Mouse (Mus musculus) midbrain, embryonic 15.5 days (tissue): ENCODE results near the gene Gli2. TPM values are rescaled to one million over a fixed set of nuclear protein-coding genes. Genes with fewer than 3 reads are reported as not detected.

ENCODE experiments used
- ATAC-seq: fragments of 200-750 bp; cut with Nextera tagmentation; replicated peaks from 2 replicates; pipeline ENCODE4 v1.8.0; 2017; ENCODE audit warnings: moderate TSS enrichment
- H3K27ac ChIP-seq: fragments of 300-500 bp; sonication (generic); 2 replicates; pipeline ENCODE4 v1.5.1; 2015; ENCODE audit warnings: mild to moderate bottlenecking, inconsistent platforms
- H3K27me3 ChIP-seq: fragments of 300-500 bp; sonication (generic); replicated peaks from 2 replicates; pipeline ENCODE4 v1.6.1; 2015; ENCODE audit warnings: inconsistent platforms
- H3K36me3 ChIP-seq: fragments of 300-500 bp; sonication (generic); replicated peaks from 2 replicates; pipeline ENCODE4 v1.6.1; 2015; ENCODE audit warnings: inconsistent platforms
- H3K4me1 ChIP-seq: fragments of 300-500 bp; sonication (generic); 2 replicates; pipeline ENCODE4 v1.6.1; 2015; ENCODE audit warnings: inconsistent platforms
- H3K4me2 ChIP-seq: fragments of 300-500 bp; sonication (generic); 2 replicates; pipeline ENCODE4 v1.6.1; 2015; ENCODE audit warnings: inconsistent platforms, mild to moderate bottlenecking, moderate library complexity
- H3K4me3 ChIP-seq: fragments of 300-500 bp; sonication (generic); 2 replicates; pipeline ENCODE4 v1.5.1; 2015; ENCODE audit warnings: mild to moderate bottlenecking, inconsistent platforms
- H3K9ac ChIP-seq: fragments of 300-500 bp; sonication (generic); 2 replicates; pipeline ENCODE4 v1.6.1; 2015; ENCODE audit warnings: mild to moderate bottlenecking, inconsistent platforms
- H3K9me3 ChIP-seq: fragments of 300-500 bp; sonication (generic); 2 replicates; pipeline ENCODE4 v1.6.1; 2016; ENCODE audit warnings: inconsistent platforms
- WGBS: fragments of 180-500 bp; shearing (Covaris S2); methylation state at CpG from one replicate; pipeline ENCODE4 v1.1.7; 2015; ENCODE audit warnings: mixed read lengths; 5-methylcytosine and 5-hydroxymethylcytosine counted together
- polyA plus RNA-seq: library from polyadenylated mRNA; unstranded; fragments of >200 nt; fragmentation: Nextera tagmentation; extraction: Ambion mirVana; gene quantifications from 2 replicates; pipeline ENCODE4 v1.2.1, GENCODE M21; 2015

The Gli2 gene
- polyA plus RNA-seq, 1 experiment from 2014 or later, result 1.6 TPM

DNA sequence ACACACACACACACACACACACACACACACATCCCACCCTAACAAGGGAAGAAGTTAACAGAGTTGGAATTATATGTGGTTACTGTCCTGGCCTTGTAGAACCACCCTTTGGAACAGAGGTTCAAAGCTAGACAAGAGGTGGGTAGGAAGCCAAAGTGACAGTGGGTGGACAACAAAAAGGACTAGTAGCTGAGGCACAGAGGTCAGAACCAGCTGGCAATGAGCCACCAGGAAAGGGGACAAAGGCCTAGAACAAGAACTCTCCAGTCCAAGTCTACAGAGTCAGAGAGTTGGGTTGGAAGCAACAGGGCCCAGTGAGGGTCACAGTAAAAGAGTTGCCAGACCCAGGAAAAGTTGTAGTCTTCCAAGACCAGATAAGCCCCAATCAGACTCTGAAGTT lies 34.4 kb downstream of the Gli2 start:
- H3K9me3 ChIP-seq, result no peaks in the 10 kb centered on the region
- H3K36me3 ChIP-seq, result no peaks in the 10 kb centered on the region
- no peak for ATAC-seq
- H3K4me3 ChIP-seq, result no peak overlapping the region
- H3K27ac ChIP-seq, result no peak overlapping the region
- no peak overlapping the region for H3K9ac ChIP-seq
- H3K4me2 ChIP-seq, result no peak overlapping the region
- H3K4me1 ChIP-seq, result no peaks in the 10 kb centered on the region
- no peaks in the 10 kb centered on the region for H3K27me3 ChIP-seq

DNA sequence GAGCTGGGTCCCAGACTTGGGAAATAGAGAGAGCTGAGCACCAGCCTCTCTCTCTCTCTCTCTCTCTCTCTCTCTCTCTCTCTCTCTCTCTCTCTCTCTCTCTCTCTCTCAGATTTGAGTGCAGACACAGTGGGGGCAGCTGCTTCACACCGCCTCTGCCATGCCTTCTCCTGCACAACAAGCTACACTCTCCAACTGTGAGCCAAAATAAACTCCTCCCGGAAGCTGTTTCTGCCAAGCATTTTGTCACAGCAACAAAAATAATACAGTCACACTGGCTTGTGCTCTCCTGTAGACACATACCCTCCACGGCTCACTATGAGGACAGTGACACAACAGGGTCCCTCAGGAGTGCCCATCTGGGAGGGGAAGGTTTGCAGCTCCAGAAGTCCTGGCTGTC lies 36.6 kb downstream of the Gli2 start:
- Histone ChIP-seq H3K4me1 (no peaks in the 10 kb centered on the region), H3K4me2 (no peak overlapping the region), H3K9ac (no peak overlapping the region), H3K9me3 (no peaks in the 10 kb centered on the region), H3K36me3 (no peaks in the 10 kb centered on the region), H3K27ac (no peak overlapping the region), H3K27me3 (no peaks in the 10 kb centered on the region), H3K4me3 (no peak overlapping the region)
- 77% methylated on average over 3 of the region's 3 CpGs for WGBS
- no peak for ATAC-seq

DNA sequence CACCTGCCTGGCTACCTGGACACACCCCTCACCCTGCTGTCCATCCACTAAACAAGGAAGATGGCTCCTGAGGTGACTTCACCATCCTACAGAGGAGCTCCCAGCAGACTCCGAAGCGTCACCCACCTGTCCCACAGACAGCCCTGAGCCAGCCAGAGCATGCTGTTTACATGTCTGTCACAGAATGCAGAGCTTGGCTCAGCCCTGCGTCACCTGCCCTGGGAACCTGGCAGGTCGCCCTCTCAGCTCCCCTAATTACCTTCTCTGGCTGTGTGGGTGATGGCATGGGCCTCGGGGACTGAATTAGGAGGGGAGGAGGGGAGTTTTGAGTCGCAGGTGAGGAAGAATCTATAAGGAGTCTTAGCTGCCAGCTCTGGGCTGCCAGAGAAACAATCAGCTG lies 38.3 kb downstream of the Gli2 start:
- no peaks in the 10 kb centered on the region for H3K4me1 ChIP-seq
- no peaks in the 10 kb centered on the region for H3K9me3 ChIP-seq
- H3K27ac ChIP-seq, result no peak overlapping the region
- H3K4me3 ChIP-seq, result no peak overlapping the region
- H3K27me3 ChIP-seq, result no peaks in the 10 kb centered on the region
- WGBS, result 86% methylated on average over 6 of the region's 6 CpGs
- no peak overlapping the region for H3K4me2 ChIP-seq
- no peak for ATAC-seq
- no peaks in the 10 kb centered on the region for H3K36me3 ChIP-seq
- no peak overlapping the region for H3K9ac ChIP-seq

DNA sequence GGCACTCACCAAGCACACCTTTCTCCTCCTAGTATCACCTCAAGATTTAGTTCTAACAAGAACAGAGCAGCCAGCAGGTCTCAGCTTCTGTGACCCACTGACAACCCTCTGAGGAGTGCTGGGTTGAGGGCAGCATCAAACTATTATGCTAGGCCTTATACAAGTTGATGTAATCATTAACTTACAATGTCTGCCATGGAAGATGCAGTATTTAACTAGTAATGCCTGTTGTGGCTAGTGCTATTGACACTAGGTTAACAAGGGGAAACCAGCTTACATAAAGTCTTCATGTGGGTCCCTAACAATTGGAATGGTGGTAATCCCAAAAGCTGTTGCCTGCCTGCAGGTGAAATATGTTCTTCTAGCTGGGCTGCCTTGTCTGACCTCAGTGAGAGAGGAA lies 44.5 kb downstream of the Gli2 start:
- Histone ChIP-seq H3K36me3 (no peaks in the 10 kb centered on the region), H3K4me3 (no peak overlapping the region), H3K27me3 (no peaks in the 10 kb centered on the region), H3K9me3 (no peaks in the 10 kb centered on the region), H3K27ac (no peak overlapping the region), H3K9ac (no peak overlapping the region), H3K4me2 (no peak overlapping the region), H3K4me1 (peaks cover 9% of the 10 kb centered on the region)
- ATAC-seq, result no peak

DNA sequence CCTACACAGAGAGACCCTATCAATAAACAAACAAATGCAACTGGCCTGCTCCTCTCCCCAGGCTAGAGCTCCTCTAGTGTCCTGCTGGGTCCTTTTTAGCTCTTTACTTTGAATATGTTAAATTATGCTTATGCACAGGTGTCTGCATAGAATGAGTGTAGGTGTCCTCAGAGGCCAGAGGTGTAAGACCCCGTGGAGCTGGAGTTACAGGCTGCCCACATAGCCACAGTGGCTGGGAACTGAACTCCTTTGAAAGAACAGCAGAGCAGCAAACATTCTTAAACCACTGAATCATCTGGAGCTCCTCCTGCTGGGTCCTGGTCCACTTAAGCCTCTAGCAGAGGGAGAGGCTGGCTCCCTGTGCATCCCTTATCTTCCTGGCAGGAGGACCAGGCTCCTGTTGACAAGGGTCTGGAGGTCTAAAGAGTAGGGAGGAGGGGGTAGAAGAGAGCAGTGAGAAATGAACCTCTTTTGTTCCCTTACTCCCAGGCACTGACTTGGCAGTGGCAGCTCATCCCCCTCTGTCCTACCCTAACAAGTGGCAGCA lies 49.5 kb downstream of the Gli2 start:
- H3K27ac ChIP-seq, result no peak overlapping the region
- H3K4me2 ChIP-seq, result no peak overlapping the region
- no peaks in the 10 kb centered on the region for H3K36me3 ChIP-seq
- peaks cover 10% of the 10 kb centered on the region for H3K4me1 ChIP-seq
- H3K9me3 ChIP-seq, result no peaks in the 10 kb centered on the region
- WGBS, result 56% methylated on average over 1 of the region's 1 CpGs
- no peak for ATAC-seq
- no peak overlapping the region for H3K4me3 ChIP-seq
- no peak overlapping the region for H3K9ac ChIP-seq
- H3K27me3 ChIP-seq, result no peaks in the 10 kb centered on the region

DNA sequence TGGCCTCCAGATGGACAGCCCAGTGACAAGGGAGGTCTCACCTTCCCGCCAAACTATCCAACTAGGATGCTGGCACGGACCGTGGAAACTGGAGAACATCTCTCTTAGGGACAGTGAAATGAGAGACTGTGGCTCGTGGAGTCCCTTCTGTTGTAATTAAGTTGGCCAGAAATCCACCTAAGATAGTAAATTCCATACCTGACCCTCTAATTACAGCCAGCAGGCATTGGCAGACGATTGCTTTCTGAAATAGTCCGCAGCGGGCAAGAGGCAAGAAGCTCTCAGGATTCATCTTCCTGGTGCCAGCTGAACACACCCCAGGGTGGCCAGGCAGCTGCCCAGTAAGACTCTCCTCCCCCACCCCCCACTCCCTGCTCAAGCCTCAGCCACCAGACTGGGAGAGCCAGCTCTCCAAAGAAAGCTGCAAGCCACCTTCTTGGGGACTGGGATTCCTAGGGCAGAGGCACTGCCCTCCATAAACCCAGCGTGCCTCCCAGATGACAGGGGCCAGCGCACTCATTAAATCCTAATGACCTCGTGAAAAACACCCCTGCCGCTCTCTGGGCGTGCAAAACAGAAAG lies 51.9 kb downstream of the Gli2 start:
- no peaks in the 10 kb centered on the region for H3K27me3 ChIP-seq
- no peak overlapping the region for H3K9ac ChIP-seq
- 39% methylated on average over 12 of the region's 12 CpGs for WGBS
- no peak overlapping the region for H3K4me3 ChIP-seq
- H3K36me3 ChIP-seq, result no peaks in the 10 kb centered on the region
- no peak for ATAC-seq
- no peak overlapping the region for H3K4me2 ChIP-seq
- H3K9me3 ChIP-seq, result no peaks in the 10 kb centered on the region
- H3K27ac ChIP-seq, result no peak overlapping the region
- peaks cover 10% of the 10 kb centered on the region for H3K4me1 ChIP-seq

DNA sequence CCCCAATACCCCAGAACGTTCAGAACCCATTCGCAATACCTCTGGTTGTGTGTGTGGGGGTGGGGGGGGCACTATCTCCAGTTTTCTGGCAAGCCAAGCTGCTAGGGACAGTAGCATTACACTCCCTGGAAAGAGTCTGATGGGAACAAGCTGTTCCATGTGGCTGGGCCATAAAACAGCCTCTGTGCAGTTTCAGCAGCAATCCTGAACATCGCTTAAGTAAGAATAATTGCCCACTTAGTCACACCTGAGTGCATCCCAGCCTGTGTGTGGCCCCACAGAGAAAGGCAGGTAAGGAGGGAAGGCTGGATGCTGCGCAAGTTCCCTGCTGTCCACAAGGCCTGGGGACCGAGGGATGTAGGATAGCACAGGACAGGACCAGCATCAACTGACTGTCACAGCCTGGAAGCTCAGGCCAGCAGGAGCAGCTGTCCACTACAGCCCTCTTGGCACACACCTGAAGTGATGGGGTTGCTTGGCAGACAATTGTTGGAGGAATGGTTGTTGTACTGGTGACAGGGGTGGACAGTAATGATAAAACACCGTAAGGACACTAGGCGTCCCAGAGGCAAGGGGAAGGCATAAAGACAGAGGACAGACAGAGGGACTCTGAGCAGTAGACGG lies 58.8 kb downstream of the Gli2 start:
- 93% methylated on average over 8 of the region's 8 CpGs for WGBS

DNA sequence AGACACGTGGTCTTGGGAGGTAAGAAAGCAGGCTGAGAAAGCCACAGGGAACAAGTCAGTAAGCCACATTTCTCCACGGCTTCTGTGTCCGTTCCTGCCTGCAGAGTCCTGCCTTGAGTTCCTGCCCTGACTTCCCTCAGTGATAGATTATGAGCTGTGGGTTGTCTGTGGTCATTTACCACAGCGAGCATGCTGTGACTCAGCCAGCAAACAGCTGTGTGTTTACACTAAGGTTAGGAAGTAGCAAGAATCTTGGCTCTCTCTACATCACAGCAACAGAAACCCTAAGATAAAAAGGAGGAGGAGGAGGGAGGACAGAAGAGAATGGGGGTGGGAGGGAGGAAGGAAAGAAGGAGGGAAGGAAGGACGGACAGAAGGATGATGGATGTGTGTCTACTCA lies 59.6 kb downstream of the Gli2 start:
- ATAC-seq, result no peak
- Histone ChIP-seq H3K4me3 (no peak overlapping the region), H3K4me2 (no peak overlapping the region), H3K27ac (no peak overlapping the region), H3K27me3 (no peaks in the 10 kb centered on the region), H3K36me3 (no peaks in the 10 kb centered on the region), H3K9ac (no peak overlapping the region), H3K9me3 (no peaks in the 10 kb centered on the region), H3K4me1 (no peaks in the 10 kb centered on the region)
- 87% methylated on average over 5 of the region's 5 CpGs for WGBS

More for the DNA sequence above, 58.8 kb downstream of the Gli2 start:
- no peak for ATAC-seq
- Histone ChIP-seq H3K9me3 (no peaks in the 10 kb centered on the region), H3K4me3 (no peak overlapping the region), H3K27me3 (no peaks in the 10 kb centered on the region), H3K4me1 (no peaks in the 10 kb centered on the region), H3K27ac (no peak overlapping the region), H3K9ac (no peak overlapping the region), H3K36me3 (no peaks in the 10 kb centered on the region), H3K4me2 (no peak overlapping the region)

DNA sequence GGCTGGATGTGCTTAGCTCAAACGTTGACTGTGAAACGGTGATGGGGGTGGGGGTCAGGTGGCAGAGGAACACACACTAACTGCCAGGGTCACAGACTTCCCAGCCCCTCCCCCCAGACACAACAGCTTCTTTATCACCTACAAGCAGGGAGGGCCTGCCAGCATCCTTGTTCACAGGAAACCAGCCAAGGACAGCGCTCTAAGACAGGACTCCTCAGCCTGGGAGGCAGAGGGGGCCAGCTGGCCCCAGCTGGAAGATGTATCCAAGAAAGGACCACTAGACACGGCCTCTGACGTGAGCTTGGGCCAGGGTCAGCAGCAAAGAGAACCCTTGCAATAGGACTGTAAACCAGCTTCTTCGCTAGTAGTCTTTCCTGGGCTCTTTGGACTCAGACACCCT lies 65.1 kb downstream of the Gli2 start:
- Histone ChIP-seq H3K4me3 (no peak overlapping the region), H3K36me3 (no peaks in the 10 kb centered on the region), H3K9ac (no peak overlapping the region), H3K27me3 (no peaks in the 10 kb centered on the region), H3K27ac (no peak overlapping the region), H3K4me2 (no peak overlapping the region), H3K9me3 (no peaks in the 10 kb centered on the region), H3K4me1 (peaks cover 6% of the 10 kb centered on the region; the same call in 1 of the 2 replicates)
- no peak for ATAC-seq
- 90% methylated on average over 6 of the region's 6 CpGs for WGBS

DNA sequence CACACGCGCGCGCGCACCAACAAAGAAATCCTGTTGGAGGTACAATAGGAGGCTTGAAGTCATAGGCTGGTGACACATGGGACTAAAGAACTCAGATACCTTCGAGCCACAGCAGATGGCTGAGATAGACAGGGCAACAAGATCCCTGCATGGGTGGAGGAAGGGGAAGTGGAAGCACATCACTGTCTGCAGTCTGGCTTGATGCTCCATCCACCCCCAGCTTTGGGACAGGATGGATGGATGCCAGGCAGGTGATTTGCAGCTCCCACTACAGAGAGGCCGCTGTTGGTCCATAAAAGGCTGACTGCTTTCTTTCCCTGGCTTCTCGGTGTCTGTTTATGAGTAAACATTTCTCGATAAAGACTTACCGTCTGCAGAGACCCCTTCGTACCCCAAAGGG lies 65.9 kb downstream of the Gli2 start:
- ATAC-seq, result no peak
- WGBS, result 94% methylated on average over 11 of the region's 11 CpGs
- Histone ChIP-seq H3K4me2 (no peak overlapping the region), H3K27ac (no peak overlapping the region), H3K27me3 (no peaks in the 10 kb centered on the region), H3K9ac (no peak overlapping the region), H3K4me3 (no peak overlapping the region), H3K36me3 (no peaks in the 10 kb centered on the region), H3K9me3 (no peaks in the 10 kb centered on the region), H3K4me1 (peaks cover 14% of the 10 kb centered on the region)

DNA sequence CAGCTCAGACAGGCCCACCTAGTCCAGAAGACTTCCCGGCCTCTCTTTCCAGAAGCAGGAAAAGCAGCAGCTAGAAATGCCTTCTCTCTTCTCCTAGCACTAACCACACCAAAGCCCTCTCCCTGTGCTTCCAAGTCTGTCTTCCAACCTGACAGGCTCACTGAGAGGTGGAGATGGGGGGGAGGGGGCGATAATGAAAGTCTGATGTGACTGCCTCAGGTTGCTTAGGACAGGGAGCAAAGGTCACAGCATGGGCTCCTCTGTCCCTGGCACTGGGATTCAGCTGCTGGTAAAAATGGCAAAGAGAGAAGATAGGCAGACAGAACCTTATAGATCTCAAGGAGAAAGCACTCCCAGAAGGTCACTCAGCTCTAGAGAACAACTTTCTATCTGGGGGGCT lies 70.0 kb downstream of the Gli2 start:
- peaks cover 30% of the 10 kb centered on the region for H3K4me1 ChIP-seq

DNA sequence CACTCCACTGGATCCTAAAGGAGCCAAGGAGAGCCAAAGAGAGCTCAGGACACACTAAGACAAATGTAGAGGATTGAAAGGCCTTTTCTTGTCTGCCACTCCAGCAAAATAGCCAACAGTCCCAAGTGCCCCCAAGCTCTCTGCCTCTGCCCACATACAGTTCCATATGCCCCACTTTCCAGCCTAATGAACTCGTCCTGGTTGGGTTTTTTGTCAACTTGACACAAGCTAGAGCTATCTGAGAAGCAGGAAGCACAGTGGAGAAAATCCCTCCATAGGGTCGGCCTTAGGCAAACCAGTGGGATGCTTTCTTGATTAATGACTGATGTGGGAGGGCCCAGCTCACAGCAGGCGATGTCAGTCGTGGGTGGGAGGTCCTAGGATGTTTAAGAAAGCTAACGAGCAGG lies 70.6 kb downstream of the Gli2 start:
- Histone ChIP-seq H3K4me1 (peaks cover 30% of the 10 kb centered on the region), H3K36me3 (no peaks in the 10 kb centered on the region), H3K9me3 (no peaks in the 10 kb centered on the region), H3K4me3 (no peak overlapping the region), H3K9ac (no peak overlapping the region), H3K27me3 (no peaks in the 10 kb centered on the region), H3K4me2 (no peak overlapping the region), H3K27ac (peak overlapping the region; percentile 62)
- 10% methylated on average over 5 of the region's 5 CpGs for WGBS
- peak; percentile 10; the same call in 1 of the 2 replicates for ATAC-seq

More for the DNA sequence above, 70.0 kb downstream of the Gli2 start:
- Histone ChIP-seq H3K9me3 (no peaks in the 10 kb centered on the region), H3K27me3 (no peaks in the 10 kb centered on the region), H3K4me3 (no peak overlapping the region), H3K4me2 (no peak overlapping the region), H3K36me3 (no peaks in the 10 kb centered on the region), H3K27ac (peak overlapping the region; percentile 62; the same call in 1 of the 2 replicates), H3K9ac (no peak overlapping the region)
- ATAC-seq, result no peak
- WGBS, result 39% methylated on average over 2 of the region's 2 CpGs
